Mouse (Mus musculus) liver, adult 2 months (tissue): ENCODE data around the gene Cul7. TPM values are rescaled to one million over a fixed set of nuclear protein-coding genes. Genes with fewer than 3 reads are reported as not detected.

Experiments
- DNase-seq: peaks from one replicate; pipeline ENCODE4 v3.0.0-alpha.2; 2011; ENCODE audit warnings: low read depth, low spot score; ENCODE audit errors: extremely low read depth
- H3K27ac ChIP-seq: fragments of 200-500 bp; replicated peaks from 2 replicates; pipeline ENCODE4 v1.5.1; 2012; ENCODE audit warnings: low read depth, mild to moderate bottlenecking, control low read depth, inconsistent platforms, low read length; ENCODE audit not compliant: insufficient read depth
- H3K27me3 ChIP-seq: fragments of 200-500 bp; 2 replicates; pipeline ENCODE4 v1.6.1; 2012; ENCODE audit warnings: mild to moderate bottlenecking, moderate library complexity, low read length, inconsistent platforms; ENCODE audit not compliant: control insufficient read depth, insufficient read depth
- H3K36me3 ChIP-seq: fragments of 200-500 bp; 2 replicates; pipeline ENCODE4 v1.6.1; 2012; ENCODE audit warnings: low read length, inconsistent platforms; ENCODE audit not compliant: control insufficient read depth, insufficient read depth
- H3K4me1 ChIP-seq: fragments of 200-500 bp; 2 replicates; pipeline ENCODE4 v1.6.1; 2011; ENCODE audit warnings: low read length; ENCODE audit not compliant: control insufficient read depth, insufficient read depth
- H3K4me3 ChIP-seq: fragments of 200-500 bp; 2 replicates; pipeline ENCODE4 v1.5.1; 2011; ENCODE audit warnings: low read depth, mild to moderate bottlenecking, control low read depth, low read length, moderate library complexity; ENCODE audit not compliant: insufficient read depth
- H3K79me2 ChIP-seq: fragments of 200-500 bp; 2 replicates; pipeline ENCODE4 v1.6.1; 2012; ENCODE audit warnings: inconsistent platforms, mild to moderate bottlenecking, low read length, moderate library complexity; ENCODE audit not compliant: control insufficient read depth, insufficient read depth
- H3K9ac ChIP-seq: fragments of 200-500 bp; 2 replicates; pipeline ENCODE4 v1.6.1; 2012; ENCODE audit warnings: low read depth, mild to moderate bottlenecking, control low read depth, inconsistent platforms, low read length
- CTCF ChIP-seq: fragments of 200-500 bp; IDR thresholded peaks from 2 replicates; pipeline ENCODE4 v1.5.1; 2011; ENCODE audit warnings: low read depth, low read length, control low read depth
- POLR2A ChIP-seq: fragments of 200-500 bp; IDR thresholded peaks from 2 replicates; pipeline ENCODE4 v1.6.1; 2011; ENCODE audit warnings: low read length, control low read depth; ENCODE audit not compliant: insufficient read depth; ENCODE audit errors: extremely low read depth
- WGBS: fragments of 180-500 bp; shearing (Covaris S2); methylation state at CpG from one replicate; pipeline ENCODE4 v1.1.7; 2018; 5-methylcytosine and 5-hydroxymethylcytosine counted together
- polyA plus RNA-seq: library from polyadenylated mRNA; depleted of rRNA; stranded (reverse); fragments of >200 nt; gene quantifications from 2 replicates; pipeline ENCODE4 v1.2.3, GENCODE M21; 2012
- total RNA-seq: library from RNA; depleted of rRNA; stranded (reverse); fragments of >200 nt; gene quantifications from 2 replicates; pipeline ENCODE4 v1.2.3, GENCODE M21; 2014

Cul7 gene
- total and polyA plus RNA-seq, 2 experiments, result 5.0 to 7.1 TPM

DNA sequence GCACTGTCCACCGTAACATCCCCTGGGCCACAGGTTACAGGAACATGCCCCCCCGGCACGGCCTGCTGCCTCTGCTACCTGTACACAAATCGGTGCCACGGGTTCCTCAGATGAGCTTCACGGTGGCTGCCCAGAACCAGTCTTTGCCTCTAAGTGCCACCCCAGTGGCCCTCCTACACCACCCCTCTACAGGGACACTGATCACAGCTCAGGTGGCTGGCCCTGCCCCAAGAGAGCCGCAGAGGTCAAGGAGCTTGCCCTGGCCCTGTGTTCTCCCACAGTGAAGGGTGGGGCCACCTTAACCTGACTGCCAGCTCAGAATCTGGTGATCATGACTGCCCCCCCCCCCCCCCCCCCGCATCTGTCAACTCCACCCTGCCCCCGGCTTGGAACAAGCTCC is 28.3 kb downstream of the Cul7 start, which contains the start of gene Mea1:
Gene Mea1, plus strand, starts transcription at position 378 of the 400 bp plus-strand sequence.
- no peak within 1 kb of the TSS for H3K27ac ChIP-seq
- no peaks in the 10 kb centered on the region for H3K27me3 ChIP-seq
- 0 out of 2 replicates have a peak within 1 kb of the TSS, but pooled peaks have one; percentile 29 for H3K9ac ChIP-seq
- peak; percentile 16 for DNase-seq
- 75% methylated on average over 9 of the region's 9 CpGs for WGBS
- peaks cover 7% of the 10 kb centered on the region; the same call in 1 of the 2 replicates for H3K79me2 ChIP-seq
- no peak for TF ChIP-seq CTCF
- TF ChIP-seq POLR2A, result no peak
- peaks cover 16% of the 10 kb centered on the region for H3K4me1 ChIP-seq
- H3K36me3 ChIP-seq, result peaks cover 9% of the 10 kb centered on the region
- H3K4me3 ChIP-seq, result peak within 1 kb of the TSS; percentile 9; the same call in 1 of the 2 replicates

DNA sequence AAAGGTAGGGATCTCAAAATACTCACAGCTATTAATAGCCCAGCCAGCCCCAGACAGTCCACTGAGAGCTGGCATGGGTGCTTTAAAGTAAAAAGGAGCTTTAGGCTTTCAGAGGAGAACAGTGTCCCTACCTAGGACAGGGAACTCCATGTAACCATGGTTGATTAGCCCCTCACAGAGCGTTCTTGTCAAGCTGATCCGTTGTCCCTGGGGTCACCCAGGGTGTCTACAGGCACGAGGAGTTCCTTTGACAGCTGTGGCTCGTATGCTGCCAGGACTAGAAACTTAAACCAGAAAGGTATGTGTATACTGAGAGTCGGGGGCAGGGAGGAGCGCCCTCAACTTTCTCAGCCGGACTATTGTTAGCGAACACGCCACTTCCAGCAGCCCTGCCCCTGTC is 28.8 kb downstream of the Cul7 start:
- Histone ChIP-seq H3K36me3 (peaks cover 9% of the 10 kb centered on the region), H3K27ac (no peak overlapping the region), H3K4me3 (no peak overlapping the region), H3K79me2 (peaks cover 7% of the 10 kb centered on the region; the same call in 1 of the 2 replicates), H3K27me3 (no peaks in the 10 kb centered on the region), H3K4me1 (peaks cover 14% of the 10 kb centered on the region), H3K9ac (no peak overlapping the region)
- 69% methylated on average over 9 of the region's 9 CpGs for WGBS
- TF ChIP-seq CTCF, result no peak
- TF ChIP-seq POLR2A, result no peak
- no peak for DNase-seq

GRCm38 (mm10) chr17:46679843-46680759 is 30.0 kb downstream of the Cul7 start:
- Histone ChIP-seq H3K36me3 (peaks cover 9% of the 10 kb centered on the region), H3K4me3 (peak overlapping the region; percentile 89), H3K27ac (peak overlapping the region; percentile 74), H3K79me2 (peaks cover 7% of the 10 kb centered on the region; the same call in 1 of the 2 replicates), H3K4me1 (peaks cover 11% of the 10 kb centered on the region), H3K27me3 (no peaks in the 10 kb centered on the region), H3K9ac (peak overlapping the region; percentile 89)
- peak; percentile 19 for DNase-seq
- TF ChIP-seq CTCF, result peak; percentile 36; the same call in 1 of the 2 replicates
- no peak for TF ChIP-seq POLR2A
- whole genome bisulfite sequencing, result 1% methylated on average over 34 of the region's 34 CpGs

DNA sequence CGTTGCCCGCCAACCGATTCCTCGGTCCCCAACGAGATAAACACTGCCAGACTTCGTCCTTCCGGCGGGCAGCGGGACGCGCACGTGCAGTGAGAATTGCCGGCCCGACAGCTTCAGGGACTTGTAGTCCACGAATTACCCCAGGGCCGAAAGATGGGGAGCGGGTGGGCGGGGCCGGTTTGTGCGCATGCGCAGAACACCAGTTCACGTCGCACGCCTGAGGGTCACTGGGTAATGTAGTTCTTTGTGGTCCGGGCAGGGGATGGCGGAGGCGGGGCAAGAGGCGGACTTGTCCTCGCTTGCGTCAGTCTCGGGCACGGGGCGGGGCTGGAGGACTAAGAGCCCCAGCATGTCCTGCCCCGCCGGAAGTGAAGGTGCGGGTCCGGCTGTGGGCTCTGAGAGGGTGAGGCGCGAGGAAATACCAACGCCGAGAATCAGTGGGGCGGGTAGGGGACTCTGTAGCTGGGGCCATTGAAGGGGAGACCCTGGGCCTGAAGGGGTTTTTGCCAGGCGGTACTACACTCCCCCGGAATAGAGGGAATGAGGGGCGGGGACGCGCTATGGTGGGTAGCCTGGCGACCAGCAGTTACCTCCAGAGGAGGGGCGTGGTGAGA is 30.7 kb downstream of the Cul7 start, which contains the start of gene Klhdc3:
Gene Klhdc3, minus strand, starts transcription at position 155 of the 614 bp plus-strand sequence.
- peak within 1 kb of the TSS; percentile 89 for H3K9ac ChIP-seq
- under 1% methylated on average over 49 of the region's 49 CpGs for WGBS
- H3K4me3 ChIP-seq, result peak within 1 kb of the TSS; percentile 89
- H3K4me1 ChIP-seq, result peaks cover 11% of the 10 kb centered on the region
- peaks cover 5% of the 10 kb centered on the region for H3K36me3 ChIP-seq
- peak; percentile 56; the same call in 1 of the 2 replicates for TF ChIP-seq POLR2A
- no peak for TF ChIP-seq CTCF
- peak within 1 kb of the TSS; percentile 74 for H3K27ac ChIP-seq
- peak; percentile 94 for DNase-seq
- peaks cover 7% of the 10 kb centered on the region; the same call in 1 of the 2 replicates for H3K79me2 ChIP-seq
- H3K27me3 ChIP-seq, result no peaks in the 10 kb centered on the region

- no peak overlapping the region for H3K27ac ChIP-seq
- no peak for TF ChIP-seq POLR2A
- no peak for TF ChIP-seq CTCF
- DNase-seq, result no peak
- H3K4me1 ChIP-seq, result peaks cover 11% of the 10 kb centered on the region
- H3K9ac ChIP-seq, result peak overlapping the region; percentile 73
- no peaks in the 10 kb centered on the region for H3K27me3 ChIP-seq
- WGBS, result 33% methylated on average over 12 of the region's 12 CpGs
- H3K79me2 ChIP-seq, result peaks cover 7% of the 10 kb centered on the region; the same call in 1 of the 2 replicates
- H3K4me3 ChIP-seq, result peak overlapping the region; percentile 70
- H3K36me3 ChIP-seq, result peaks cover 3% of the 10 kb centered on the region
Measured at GRCm38 (mm10) chr17:46681466-46682118, 31.5 kb downstream of the Cul7 start.
